Mouse (Mus musculus): ENCODE data around the gene Ulbp1. TPM values are rescaled to one million over a fixed set of nuclear protein-coding genes. Genes with fewer than 3 reads are reported as not detected.

Ulbp1 gene
- total RNA-seq, 2 experiments from 2014 or later, result 0.08 TPM; not detected in 1

DNA sequence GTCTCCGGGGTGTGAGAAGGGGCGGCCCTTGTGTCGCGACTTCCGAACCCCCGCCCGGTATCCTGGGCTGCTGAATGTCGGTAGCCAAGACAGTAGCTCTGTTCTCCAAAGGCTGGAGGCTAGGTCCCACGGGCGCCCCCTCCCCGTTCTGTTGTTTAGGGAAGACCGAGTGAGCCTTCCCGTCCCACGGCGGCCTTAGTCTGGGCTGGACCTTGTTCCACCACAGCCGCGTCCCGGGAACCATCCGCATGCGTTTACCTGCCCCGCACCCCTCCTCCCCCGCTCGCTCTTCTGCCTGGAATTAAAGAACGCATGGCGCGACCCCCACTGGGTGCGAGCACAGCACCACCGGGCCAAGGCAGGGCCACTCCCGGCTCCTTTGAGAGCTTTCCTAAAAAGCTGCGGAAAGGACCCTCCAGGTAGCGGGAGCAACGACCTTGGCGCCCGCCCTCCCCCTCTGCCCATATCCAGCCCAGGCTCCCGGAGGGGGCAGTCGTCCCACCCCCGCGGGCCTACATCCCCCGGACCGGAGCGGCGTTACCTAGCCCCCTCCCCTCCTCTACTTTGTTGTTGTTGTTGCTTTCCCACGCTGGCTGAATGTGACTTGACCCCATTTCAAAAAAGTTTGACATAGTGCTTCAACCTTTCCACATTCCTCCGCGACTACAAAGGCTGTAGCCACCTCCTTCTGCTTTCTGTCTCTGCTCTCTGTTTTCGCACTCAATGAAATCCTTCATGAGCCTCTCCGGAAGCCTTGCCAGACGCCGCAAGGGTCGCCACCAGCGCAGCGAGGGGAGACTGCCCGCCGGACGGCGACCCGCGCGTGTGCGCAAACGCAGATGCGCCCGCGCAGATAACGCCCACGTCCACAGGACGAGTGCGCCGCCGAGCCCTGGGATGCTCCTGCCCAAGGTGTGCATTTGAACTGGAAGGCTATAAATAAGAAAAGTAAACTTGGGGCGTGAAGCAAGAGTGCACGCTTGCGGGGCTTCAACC is 81.2 kb downstream of the Ulbp1 start:
- H3K4me3 ChIP-seq, result peak overlapping the region; percentile 76
- intact Hi-C loops (cut with DNase I), result no loop called here
- no peak for TF ChIP-seq CTCF (IDR thresholded peaks at IDR 0.05)
- no peak for DNase-seq
- H3K27ac ChIP-seq, result no peak overlapping the region

DNA sequence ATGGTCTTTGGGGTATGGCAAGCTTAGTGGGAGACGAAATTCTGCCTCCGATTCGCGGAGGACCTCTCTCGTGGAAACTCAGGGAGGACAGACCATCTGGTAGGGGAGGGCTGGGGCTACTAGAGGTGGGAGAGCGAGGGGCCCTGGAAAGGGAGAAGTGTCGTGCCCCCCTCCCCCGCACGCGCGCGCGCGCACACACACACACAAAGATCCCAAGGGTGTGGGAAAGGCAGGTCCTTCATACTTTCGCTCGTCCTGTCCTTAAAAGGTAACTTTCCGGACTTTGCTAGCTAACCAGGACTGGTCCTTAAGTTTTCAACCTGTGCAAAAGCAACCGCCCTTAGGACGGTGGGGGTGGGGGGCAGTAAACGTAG is 81.9 kb downstream of the Ulbp1 start:
- TF ChIP-seq CTCF (IDR thresholded peaks at IDR 0.05), result no peak
- no peak for DNase-seq
- intact Hi-C loops (cut with DNase I), result no loop called here
- Histone ChIP-seq H3K4me3 (peak overlapping the region; percentile 76), H3K27ac (no peak overlapping the region)

DNA sequence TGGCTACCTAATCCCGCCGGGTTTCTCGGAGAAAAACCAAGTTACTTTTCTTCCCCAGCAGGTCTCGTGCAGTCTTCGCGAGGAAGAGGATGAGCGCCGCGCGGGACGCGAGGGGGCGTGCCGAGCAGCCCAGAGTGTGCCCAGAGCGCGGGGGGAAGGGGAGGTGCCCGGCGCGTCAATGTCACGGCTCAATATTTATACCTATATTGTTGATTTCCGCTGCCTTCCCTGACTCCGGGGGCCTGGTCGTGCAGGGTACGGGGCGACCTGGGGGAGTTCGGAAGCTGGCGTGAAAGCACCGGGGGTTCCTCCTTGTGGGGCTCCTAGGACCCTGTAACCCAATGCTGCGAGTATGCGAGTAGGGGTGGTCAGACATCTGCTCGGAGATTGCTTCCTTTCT is 82.3 kb downstream of the Ulbp1 start:
- intact Hi-C loops (cut with DNase I), result no loop called here
- Histone ChIP-seq H3K27ac (no peak overlapping the region), H3K4me3 (peak overlapping the region; percentile 76)
- TF ChIP-seq CTCF (IDR thresholded peaks at IDR 0.05), result no peak
- no peak for DNase-seq

Other genes starting within 250 kb of the Ulbp1 start
- 1 to 10 TPM; 1.1 to 2.0 TPM for gene Lrp11, start 116.2 kb upstream of the Ulbp1 start, total RNA-seq (2021)
- gene Nup43, start 193.9 kb upstream of the Ulbp1 start, total RNA-seq (2021), result 1 to 10 TPM; 5.6 to 6.3 TPM
- gene Pcmt1, start 207.5 kb upstream of the Ulbp1 start, total RNA-seq (2021), result 100 to 1,000 TPM; 102 to 110 TPM
- gene Lats1, start 207.6 kb upstream of the Ulbp1 start, total RNA-seq (2021), result 10 to 100 TPM; 11.8 to 11.9 TPM